9 mouse cellular contexts compared by ENCODE assay signal in genomic region chr2:158613541-158614417, GRCm38 (mm10). TPM values are rescaled to one million over a fixed set of nuclear protein-coding genes. Genes with fewer than 3 reads are reported as not detected.
DNase-seq lines count a peak whose midpoint lies in the region; ATAC-seq and TF ChIP-seq lines count a peak whose summit lies in the region.
"Had no signal": no experiment of that assay in that cellular context is flagged by ENCODE, and none has a peak within 500 bp of the region (broad histone marks: within the 10 kb centered on the region; RNA-seq: fewer than 3 reads in every experiment).

No protein-coding gene starts in this region.

- no peak for TF ChIP-seq EP300 in heart, adult 2 months (IDR thresholded peaks at IDR 0.05; ENCODE audit: insufficient read depth, low read depth, low read length)
- TF ChIP-seq EP300 in stomach, postnatal 0 days (optimal IDR thresholded peaks at IDR 0.05): no peak

- 5% methylated on average over 53 of the region's 53 CpGs for WGBS in heart, adult 2 months
- WGBS in forebrain, embryonic 16.5 days: 3% methylated on average over 53 of the region's 53 CpGs
- 5% methylated on average over 53 of the region's 53 CpGs for WGBS in kidney, adult 2 months
- 8% methylated on average over 53 of the region's 53 CpGs for WGBS in liver, embryonic 12.5 days (ENCODE audit: insufficient replicate concordance)
- 3% methylated on average over 53 of the region's 53 CpGs for whole genome bisulfite sequencing in stomach, postnatal 0 days

- H3K9ac ChIP-seq in heart, adult 2 months (ENCODE audit: low read depth, low read length): no peak overlapping the region
- H3K9ac ChIP-seq in forebrain, embryonic 16.5 days (replicated peaks; ENCODE audit: low read depth, low read length): peak overlapping the region; percentile 79
- no peak overlapping the region for H3K9ac ChIP-seq in liver, embryonic 12.5 days
- H3K9ac ChIP-seq in stomach, postnatal 0 days (ENCODE audit: low read length): no peak overlapping the region
- H3K9ac ChIP-seq: limb, embryonic 15.5 days had no signal

- H3K36me3 ChIP-seq in heart, adult 2 months (ENCODE audit: control insufficient read depth, insufficient read depth, low read length): no peaks in the 10 kb centered on the region
- no peaks in the 10 kb centered on the region for H3K36me3 ChIP-seq in forebrain, embryonic 16.5 days (ENCODE audit: control insufficient read depth, insufficient read depth)
- no peaks in the 10 kb centered on the region for H3K36me3 ChIP-seq in kidney, adult 2 months (ENCODE audit: control insufficient read depth, insufficient read depth, low read length)
- H3K36me3 ChIP-seq in liver, embryonic 12.5 days: no peaks in the 10 kb centered on the region
- no peaks in the 10 kb centered on the region for H3K36me3 ChIP-seq in stomach, postnatal 0 days (ENCODE audit: control insufficient read depth, insufficient read depth, low read length)
- H3K36me3 ChIP-seq: limb, embryonic 15.5 days had no signal

- peaks cover 50% of the 10 kb centered on the region for H3K27me3 ChIP-seq in heart, adult 2 months (ENCODE audit: control insufficient read depth, insufficient read depth, low read length)
- peaks cover 57% of the 10 kb centered on the region for H3K27me3 ChIP-seq in forebrain, embryonic 16.5 days (replicated peaks; ENCODE audit: control insufficient read depth, insufficient read depth, low read length)
- H3K27me3 ChIP-seq in kidney, adult 2 months (replicated peaks; ENCODE audit: control insufficient read depth, insufficient read depth, low read length): peaks cover 2% of the 10 kb centered on the region
- peaks cover 100% of the 10 kb centered on the region for H3K27me3 ChIP-seq in liver, embryonic 12.5 days (replicated peaks)
- peaks cover 58% of the 10 kb centered on the region for H3K27me3 ChIP-seq in stomach, postnatal 0 days (ENCODE audit: control insufficient read depth, insufficient read depth, low read length)

- H3K4me1 ChIP-seq in heart, adult 2 months (ENCODE audit: control insufficient read depth, insufficient read depth, low read length): no peaks in the 10 kb centered on the region
- H3K4me1 ChIP-seq in forebrain, embryonic 16.5 days (replicated peaks; ENCODE audit: control insufficient read depth, insufficient read depth, low read length): peaks cover 24% of the 10 kb centered on the region
- H3K4me1 ChIP-seq in kidney, adult 2 months (ENCODE audit: control insufficient read depth, insufficient read depth, low read length): no peaks in the 10 kb centered on the region
- peaks cover 27% of the 10 kb centered on the region for H3K4me1 ChIP-seq in liver, embryonic 12.5 days
- no peaks in the 10 kb centered on the region for H3K4me1 ChIP-seq in stomach, postnatal 0 days (replicated peaks; ENCODE audit: control insufficient read depth, insufficient read depth)

- intact Hi-C loops in heart, adult 2 months (cut with DNase I): no loop called here

- no peak overlapping the region for H3K27ac ChIP-seq in heart, adult 2 months
- H3K27ac ChIP-seq in forebrain, embryonic 16.5 days (ENCODE audit: low read length): peak overlapping the region; percentile 77
- no peak overlapping the region for H3K27ac ChIP-seq in kidney, adult 2 months (ENCODE audit: insufficient read depth, low read depth, low read length)
- no peak overlapping the region for H3K27ac ChIP-seq in liver, embryonic 12.5 days
- no peak overlapping the region for H3K27ac ChIP-seq in stomach, postnatal 0 days (replicated peaks)
- H3K27ac ChIP-seq: limb, embryonic 15.5 days had no signal

- H3K9me3 ChIP-seq in forebrain, embryonic 16.5 days (ENCODE audit: control insufficient read depth, low read length): no peaks in the 10 kb centered on the region
- no peaks in the 10 kb centered on the region for H3K9me3 ChIP-seq in liver, embryonic 12.5 days (replicated peaks)
- no peaks in the 10 kb centered on the region for H3K9me3 ChIP-seq in stomach, postnatal 0 days (ENCODE audit: control insufficient read depth, low read length)
- H3K9me3 ChIP-seq: limb, embryonic 15.5 days had no signal

- peak; percentile 56 for TF ChIP-seq CTCF in heart, adult 2 months (IDR thresholded peaks at IDR 0.05)
- TF ChIP-seq CTCF in kidney, adult 2 months (conservative IDR thresholded peaks at IDR 0.05; ENCODE audit: insufficient read depth, insufficient read length, low read depth, low read length): peak; percentile 44
- TF ChIP-seq CTCF in stomach, postnatal 0 days (IDR thresholded peaks at IDR 0.05; ENCODE audit: low read depth): peak; percentile 64

- peak overlapping the region; percentile 61 for H3K4me2 ChIP-seq in forebrain, embryonic 16.5 days (ENCODE audit: low read length)
- no peak overlapping the region for H3K4me2 ChIP-seq in liver, embryonic 12.5 days
- H3K4me2 ChIP-seq in stomach, postnatal 0 days (replicated peaks; ENCODE audit: low read depth): no peak overlapping the region

- no peak for TF ChIP-seq POLR2A in heart, adult 2 months (IDR thresholded peaks at IDR 0.05; ENCODE audit: insufficient read depth, low read depth, low read length)
- no peak for TF ChIP-seq POLR2A in kidney, adult 2 months (IDR thresholded peaks at IDR 0.05; ENCODE audit: low read depth, low read length)

- H3K79me2 ChIP-seq in heart, adult 2 months (replicated peaks; ENCODE audit: control insufficient read depth, insufficient read depth, low read length): no peaks in the 10 kb centered on the region

- no peak overlapping the region for H3K4me3 ChIP-seq in heart, adult 2 months
- peak overlapping the region; percentile 59 for H3K4me3 ChIP-seq in forebrain, embryonic 16.5 days (replicated peaks; ENCODE audit: low read length)
- no peak overlapping the region for H3K4me3 ChIP-seq in kidney, adult 2 months (ENCODE audit: insufficient read depth, low read depth, low read length)
- H3K4me3 ChIP-seq in liver, embryonic 12.5 days: no peak overlapping the region
- H3K4me3 ChIP-seq in stomach, postnatal 0 days (ENCODE audit: low read depth, low read length): no peak overlapping the region

- ATAC-seq in forebrain, embryonic 16.5 days: peak; percentile 29
- peak; percentile 29; the same call in 1 of the 2 replicates for ATAC-seq in liver, embryonic 12.5 days
- ATAC-seq in stomach, postnatal 0 days (ENCODE audit: low FRiP score, low TSS enrichment): no peak

- DNase-seq in heart, adult 2 months: peak; percentile 17 to 35
- no peak for DNase-seq in heart, adult 11 months
- peak; percentile 61 for DNase-seq in c-Kit-positive CD71-positive TER-119-positive erythroid progenitor cells, embryonic 14.5 days (ENCODE audit: low spot score)
- peak; percentile 27 for DNase-seq in kidney, adult 2 months
- DNase-seq in naive thymus-derived CD4-positive, alpha-beta T cell, adult 2 months (ENCODE audit: low read depth): peak; percentile 90
- DNase-seq in stomach, postnatal 0 days (ENCODE audit: low spot score): peak; percentile 37

RNA-seq across cellular contexts. Expression of gene Slc32a1, which starts 3.2 kb away (rescaled TPM):
- total RNA-seq in heart, adult 2 months (2021): not detected
- polyA plus RNA-seq in heart, adult 2 months (2012; rRNA removed): not detected in 2 replicates
- polyA plus RNA-seq in forebrain, embryonic 16.5 days (2015; fragmentation: Nextera tagmentation; extraction: Ambion mirVana): 5.9 and 7.7 TPM in 2 replicates
- not detected in 2 replicates for polyA plus RNA-seq in kidney, adult 2 months (2012; rRNA removed)
- not detected in 2 replicates for polyA plus RNA-seq in liver, embryonic 12.5 days (2016; fragmentation: Nextera tagmentation; extraction: Ambion mirVana)
- polyA plus RNA-seq in stomach, postnatal 0 days (2015; fragmentation: Nextera tagmentation; extraction: Ambion mirVana): not detected in 2 replicates
- polyA plus RNA-seq: limb, embryonic 15.5 days had no signal

RNA-seq across cellular contexts. Expression of gene Actr5, which starts 10.9 kb away (rescaled TPM):
- 1 to 10 TPM; 4.8 to 6.4 TPM for total RNA-seq in heart, adult 2 months (2021)
- polyA plus RNA-seq in heart, adult 2 months (2012; rRNA removed): 2.9 and 3.5 TPM in 2 replicates
- polyA plus RNA-seq in forebrain, embryonic 16.5 days (2015; fragmentation: Nextera tagmentation; extraction: Ambion mirVana): 11.3 and 12.3 TPM in 2 replicates
- polyA plus RNA-seq in kidney, adult 2 months (2012; rRNA removed): 6.2 and 6.4 TPM in 2 replicates
- 12.5 and 13.3 TPM in 2 replicates for polyA plus RNA-seq in liver, embryonic 12.5 days (2016; fragmentation: Nextera tagmentation; extraction: Ambion mirVana)
- 5.1 and 5.2 TPM in 2 replicates for polyA plus RNA-seq in stomach, postnatal 0 days (2015; fragmentation: Nextera tagmentation; extraction: Ambion mirVana)

RNA-seq across cellular contexts. Expression of gene Ppp1r16b, which starts 51.4 kb away (rescaled TPM):
- total RNA-seq in heart, adult 2 months (2021): 10 to 100 TPM; 10.4 to 12.3 TPM
- 3.3 and 5.3 TPM in 2 replicates for polyA plus RNA-seq in heart, adult 2 months (2012; rRNA removed)
- polyA plus RNA-seq in forebrain, embryonic 16.5 days (2015; fragmentation: Nextera tagmentation; extraction: Ambion mirVana): 30.3 and 33.3 TPM in 2 replicates
- polyA plus RNA-seq in kidney, adult 2 months (2012; rRNA removed): 20.1 and 22.2 TPM in 2 replicates
- 1.9 and 2.0 TPM in 2 replicates for polyA plus RNA-seq in liver, embryonic 12.5 days (2016; fragmentation: Nextera tagmentation; extraction: Ambion mirVana)
- 2.0 and 2.1 TPM in 2 replicates for polyA plus RNA-seq in stomach, postnatal 0 days (2015; fragmentation: Nextera tagmentation; extraction: Ambion mirVana)
